Mouse (Mus musculus): ENCODE results near the gene Usp35.

- no peak for TF ChIP-seq CTCF (IDR thresholded peaks at IDR 0.05)
- no peak for TF ChIP-seq EP300 (IDR thresholded peaks at IDR 0.05)
Observed at GRCm38 (mm10) chr7:97360166-97360565, 28.3 kb upstream of the Usp35 start.

Data from lung, postnatal 0 days (tissue).